Comparison of ENCODE assay signal across 28 mouse cellular contexts in the genomic region with DNA sequence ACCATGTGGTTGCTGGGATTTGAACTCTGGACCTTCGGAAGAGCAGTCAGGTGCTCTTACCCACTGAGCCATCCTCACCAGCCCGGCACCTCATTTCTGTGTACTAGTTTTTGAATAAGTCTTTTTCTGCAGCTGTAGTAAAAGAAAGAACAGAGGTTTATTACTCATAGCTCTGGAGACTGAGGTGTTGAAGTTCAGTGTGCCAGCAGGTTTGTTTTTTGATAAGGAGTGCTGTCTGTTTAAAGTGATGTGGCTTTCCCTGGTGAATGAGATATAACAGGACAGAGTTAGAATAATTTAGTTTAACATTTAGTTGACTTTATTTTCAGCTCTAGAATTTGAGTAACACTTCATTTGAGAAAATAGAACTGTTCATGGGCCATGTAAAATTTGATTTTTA. TPM values are rescaled to one million over a fixed set of nuclear protein-coding genes. Genes with fewer than 3 reads are reported as not detected.
A peak's percentile ranks its signal among the peaks of the same experiment; 100 is the strongest.
DNase-seq lines count a peak whose midpoint lies in the region; ATAC-seq and TF ChIP-seq lines count a peak whose summit lies in the region.
"Had no signal": no experiment of that assay in that cellular context is flagged by ENCODE, and none has a peak within 500 bp of the region (broad histone marks: within the 10 kb centered on the region; RNA-seq: fewer than 3 reads in every experiment).

No protein-coding gene starts in this region.

- peaks cover 40% of the 10 kb centered on the region for H3K4me1 ChIP-seq in liver, embryonic 11.5 days (replicated peaks; ENCODE audit: control insufficient read depth, insufficient read depth, low read length)
- H3K4me1 ChIP-seq in liver, embryonic 14.5 days (replicated peaks; ENCODE audit: control insufficient read depth in 2 of 2, insufficient read depth in 2 of 2, low read length in 1 of 2): peaks cover 38 to 44% of the 10 kb centered on the region in 2 experiments
- H3K4me1 ChIP-seq in liver, postnatal 0 days (ENCODE audit: insufficient read depth): peaks cover 30% of the 10 kb centered on the region

- no peak for DNase-seq in liver, embryonic 11.5 days (ENCODE audit: low spot score)
- no peak for DNase-seq in liver
- no peak for DNase-seq in liver, embryonic 14.5 days (ENCODE audit: low read depth in 3 of 3, low spot score in 3 of 3)
- DNase-seq in liver, postnatal 0 days: no peak
- DNase-seq in left cerebral cortex, postnatal 36 days (ENCODE audit: low spot score in 2 of 2): no peak
- DNase-seq in spleen, adult 18-20 months: no peak
- no peak for DNase-seq in kidney, postnatal 10 days
- DNase-seq: adrenal gland, adult 8-10 months; adrenal gland, postnatal 25 days; cerebellum, adult 11-12 months; cerebellum, adult 8-10 months; cerebellum, postnatal 10 days; cerebellum, postnatal 36 days; embryo, embryonic 11 days; gastrocnemius, postnatal 36 days; heart, adult 2 months; heart, postnatal 14 days; heart, postnatal 4 days had no signal

- WGBS in liver, embryonic 11.5 days: 78% methylated on average over 2 of the region's 2 CpGs
- 50% methylated on average over 2 of the region's 2 CpGs for WGBS in liver, embryonic 14.5 days (ENCODE audit: insufficient replicate concordance)
- 74% methylated on average over 2 of the region's 2 CpGs for WGBS in liver, postnatal 0 days (ENCODE audit: insufficient replicate concordance)

- peak; percentile 56; the same call in 1 of the 2 replicates for ATAC-seq in liver, embryonic 11.5 days (replicated peaks; ENCODE audit: low FRiP score)
- peak; percentile 61; the same call in 1 of the 2 replicates for ATAC-seq in liver, embryonic 14.5 days (ENCODE audit: insufficient read depth)
- ATAC-seq in liver, postnatal 0 days: 0 out of 2 replicates have a peak, but pooled peaks have one; percentile 37
- ATAC-seq: activated CD4-positive, CD25-positive, alpha-beta regulatory T cell, adult 4 months; CD4-positive, CD25-positive, alpha-beta regulatory T cell, adult 4 months; forebrain, embryonic 15.5 days had no signal

- H3K4me3 ChIP-seq in liver, embryonic 11.5 days (ENCODE audit: low read depth, low read length): no peak overlapping the region
- H3K4me3 ChIP-seq in liver, embryonic 14.5 days (ENCODE audit: insufficient read depth in 1 of 2, low read depth in 2 of 2, low read length in 2 of 2): no peak overlapping the region
- no peak overlapping the region for H3K4me3 ChIP-seq in liver, postnatal 0 days (ENCODE audit: low read depth, low read length)
- H3K4me3 ChIP-seq: embryonic facial prominence, embryonic 10.5 days; embryonic facial prominence, embryonic 13.5 days; forebrain, embryonic 12.5 days; forebrain, embryonic 15.5 days; heart, adult 2 months; heart, embryonic 10.5 days; heart, embryonic 13.5 days had no signal

- peak overlapping the region; percentile 48 for H3K4me2 ChIP-seq in liver, embryonic 11.5 days
- H3K4me2 ChIP-seq in liver, embryonic 14.5 days (ENCODE audit: low read depth): peak overlapping the region; percentile 53
- peak overlapping the region; percentile 27; the same call in 1 of the 2 replicates for H3K4me2 ChIP-seq in liver, postnatal 0 days (ENCODE audit: low read depth, low read length)
- H3K4me2 ChIP-seq: embryonic facial prominence, embryonic 13.5 days; forebrain, embryonic 12.5 days; forebrain, embryonic 15.5 days; heart, embryonic 13.5 days; hindbrain, embryonic 14.5 days had no signal

- no peak overlapping the region for H3K9ac ChIP-seq in liver, embryonic 11.5 days (ENCODE audit: low read depth, low read length)
- no peak overlapping the region for H3K9ac ChIP-seq in liver, embryonic 14.5 days (replicated peaks)
- no peak overlapping the region for H3K9ac ChIP-seq in liver, postnatal 0 days (replicated peaks)
- H3K9ac ChIP-seq: embryonic facial prominence, embryonic 13.5 days; forebrain, embryonic 12.5 days; forebrain, embryonic 15.5 days; heart, embryonic 13.5 days; hindbrain, embryonic 14.5 days had no signal

- TF ChIP-seq EP300 in liver, embryonic 14.5 days (IDR thresholded peaks at IDR 0.05; ENCODE audit: low read depth): peak; percentile 50; the same call in 1 of the 2 replicates
- peak; percentile 64 for TF ChIP-seq EP300 in liver, postnatal 0 days (IDR thresholded peaks at IDR 0.05; ENCODE audit: low read depth)

- no peak for TF ChIP-seq CTCF in liver, embryonic 14.5 days (IDR thresholded peaks at IDR 0.05; ENCODE audit: low read depth)
- TF ChIP-seq CTCF in liver, postnatal 0 days (IDR thresholded peaks at IDR 0.05; ENCODE audit: low read depth): no peak

- H3K9me3 ChIP-seq in liver, embryonic 11.5 days (ENCODE audit: control insufficient read depth, low read length): no peaks in the 10 kb centered on the region
- H3K9me3 ChIP-seq in liver, embryonic 14.5 days (ENCODE audit: control insufficient read depth, low read length): no peaks in the 10 kb centered on the region
- no peaks in the 10 kb centered on the region for H3K9me3 ChIP-seq in liver, postnatal 0 days (ENCODE audit: low read length)
- H3K9me3 ChIP-seq: embryonic facial prominence, embryonic 10.5 days; embryonic facial prominence, embryonic 13.5 days; forebrain, embryonic 12.5 days; forebrain, embryonic 15.5 days; heart, embryonic 10.5 days had no signal

- H3K27me3 ChIP-seq in liver, embryonic 11.5 days (replicated peaks; ENCODE audit: control insufficient read depth, insufficient read depth, low read length): no peaks in the 10 kb centered on the region
- H3K27me3 ChIP-seq in liver, embryonic 14.5 days (ENCODE audit: control insufficient read depth, insufficient read depth, low read length): no peaks in the 10 kb centered on the region
- H3K27me3 ChIP-seq in liver, postnatal 0 days (ENCODE audit: insufficient read depth, low read length): no peaks in the 10 kb centered on the region
- H3K27me3 ChIP-seq: embryonic facial prominence, embryonic 13.5 days; forebrain, embryonic 12.5 days; forebrain, embryonic 15.5 days; heart, embryonic 13.5 days had no signal

- H3K27ac ChIP-seq in liver, embryonic 11.5 days (ENCODE audit: low read depth, low read length): peak overlapping the region; percentile 60; the same call in 1 of the 2 replicates
- peak overlapping the region; percentile 29; the same call in 1 of the 2 replicates for H3K27ac ChIP-seq in liver, embryonic 14.5 days
- no peak overlapping the region for H3K27ac ChIP-seq in liver, postnatal 0 days (ENCODE audit: low read depth)
- H3K27ac ChIP-seq: embryonic facial prominence, embryonic 10.5 days; embryonic facial prominence, embryonic 13.5 days; forebrain, embryonic 12.5 days; forebrain, embryonic 15.5 days; heart, adult 2 months; heart, embryonic 10.5 days; hindbrain, embryonic 14.5 days had no signal

- H3K36me3 ChIP-seq in liver, embryonic 11.5 days (ENCODE audit: control insufficient read depth, insufficient read depth, low read length): no peaks in the 10 kb centered on the region; the same call in 1 of the 2 replicates
- H3K36me3 ChIP-seq in liver, embryonic 14.5 days (replicated peaks; ENCODE audit: control insufficient read depth, insufficient read depth, low read depth): no peaks in the 10 kb centered on the region
- H3K36me3 ChIP-seq in liver, postnatal 0 days (replicated peaks; ENCODE audit: insufficient read depth, low read length): peaks cover 4% of the 10 kb centered on the region; the same call in 1 of the 2 replicates
- H3K36me3 ChIP-seq: embryonic facial prominence, embryonic 13.5 days; forebrain, embryonic 12.5 days; forebrain, embryonic 15.5 days; heart, embryonic 10.5 days had no signal

- intact Hi-C loops in left cerebral cortex, postnatal 36 days (cut with DNase I): no loop called here

RNA-seq across cellular contexts. Expression of a gene that starts 14.8 kb away (rescaled TPM):
- polyA plus RNA-seq in liver, embryonic 11.5 days (2014; fragmentation: Nextera tagmentation; extraction: Ambion mirVana): 59.5 and 73.8 TPM in 2 replicates
- polyA plus RNA-seq in liver, embryonic 14.5 days (2012; rRNA removed): 11.5 and 17.2 TPM in 2 replicates
- polyA plus RNA-seq in liver, embryonic 14.5 days (2014; fragmentation: Nextera tagmentation; extraction: Ambion mirVana): 31.3 and 33.3 TPM in 2 replicates
- 25.2 and 29.9 TPM in 2 replicates for polyA plus RNA-seq in liver, postnatal 0 days (2015; fragmentation: Nextera tagmentation; extraction: Ambion mirVana)
- 100 to 1,000 TPM in 1 of 2 experiments, 10 to 100 TPM in 1; 67.8 to 105 TPM for total RNA-seq in left cerebral cortex, postnatal 36 days (2021)

RNA-seq across cellular contexts. Expression of a gene that starts 44.5 kb away (rescaled TPM):
- 1.6 and 1.8 TPM in 2 replicates for polyA plus RNA-seq in liver, embryonic 11.5 days (2014; fragmentation: Nextera tagmentation; extraction: Ambion mirVana)
- polyA plus RNA-seq in liver, embryonic 14.5 days (2012; rRNA removed): 0.65 and 0.88 TPM in 2 replicates
- polyA plus RNA-seq in liver, embryonic 14.5 days (2014; fragmentation: Nextera tagmentation; extraction: Ambion mirVana): 1.2 and 1.3 TPM in 2 replicates
- 1.3 and 1.5 TPM in 2 replicates for polyA plus RNA-seq in liver, postnatal 0 days (2015; fragmentation: Nextera tagmentation; extraction: Ambion mirVana)
- total RNA-seq in left cerebral cortex, postnatal 36 days (2021): 1 to 10 TPM; 4.8 to 7.0 TPM
- total RNA-seq: adrenal gland, postnatal 25 days; gastrocnemius, adult 8-10 months; heart, postnatal 4 days had no signal
- polyA plus RNA-seq: heart, embryonic 10.5 days had no signal
